Mouse (Mus musculus) embryonic facial prominence, embryonic 12.5 days (tissue): ENCODE data around the gene Tmem145. TPM values are rescaled to one million over a fixed set of nuclear protein-coding genes. Genes with fewer than 3 reads are reported as not detected.

Experiments
- ATAC-seq: fragments of 200-750 bp; cut with Nextera tagmentation; 2 replicates; pipeline ENCODE4 v1.8.0; 2017; ENCODE audit not compliant: insufficient number of reproducible peaks, insufficient read depth, low FRiP score, low TSS enrichment
- H3K27ac ChIP-seq: fragments of 300-500 bp; sonication (generic); 2 replicates; pipeline ENCODE4 v1.5.1; 2016; ENCODE audit warnings: mild to moderate bottlenecking
- H3K27me3 ChIP-seq: fragments of 300-500 bp; sonication (generic); 2 replicates; pipeline ENCODE4 v1.6.1; 2016; ENCODE audit warnings: mild to moderate bottlenecking, moderate library complexity
- H3K36me3 ChIP-seq: fragments of 300-500 bp; sonication (generic); 2 replicates; pipeline ENCODE4 v1.6.1; 2016; ENCODE audit warnings: mild to moderate bottlenecking
- H3K4me1 ChIP-seq: fragments of 300-500 bp; sonication (generic); 2 replicates; pipeline ENCODE4 v1.6.1; 2016
- H3K4me2 ChIP-seq: fragments of 300-500 bp; sonication (generic); replicated peaks from 2 replicates; pipeline ENCODE4 v1.6.1; 2016; ENCODE audit warnings: mild to moderate bottlenecking, moderate library complexity
- H3K4me3 ChIP-seq: fragments of 300-500 bp; sonication (generic); 2 replicates; pipeline ENCODE4 v1.5.1; 2016; ENCODE audit warnings: mild to moderate bottlenecking
- H3K9ac ChIP-seq: fragments of 300-500 bp; sonication (generic); 2 replicates; pipeline ENCODE4 v1.6.1; 2016; ENCODE audit warnings: mild to moderate bottlenecking, moderate library complexity
- H3K9me3 ChIP-seq: fragments of 300-500 bp; sonication (generic); 2 replicates; pipeline ENCODE4 v1.6.1; 2016; ENCODE audit warnings: mild to moderate bottlenecking, moderate library complexity
- WGBS: fragments of 180-500 bp; shearing (Covaris S2); methylation state at CpG from one replicate; pipeline ENCODE4 v1.1.7; 2016; 5-methylcytosine and 5-hydroxymethylcytosine counted together
- polyA plus RNA-seq: library from polyadenylated mRNA; unstranded; fragments of >200 nt; fragmentation: Nextera tagmentation; extraction: Ambion mirVana; gene quantifications from 2 replicates; pipeline ENCODE4 v1.2.1, GENCODE M21; 2016

The Tmem145 gene
- polyA plus RNA-seq, 1 experiment from 2014 or later: 2.7 TPM

GRCm38 (mm10) chr7:25339329-25339728, 33.4 kb downstream of the Tmem145 start:
- WGBS: 88% methylated on average over 9 of the region's 9 CpGs

GRCm38 (mm10) chr7:25341000-25341784, 35.3 kb downstream of the Tmem145 start:
- Histone ChIP-seq H3K36me3 (peaks cover 80% of the 10 kb centered on the region), H3K9ac (no peak overlapping the region), H3K27ac (no peak overlapping the region), H3K9me3 (no peaks in the 10 kb centered on the region), H3K4me3 (no peak overlapping the region), H3K27me3 (no peaks in the 10 kb centered on the region), H3K4me2 (no peak overlapping the region), H3K4me1 (no peaks in the 10 kb centered on the region)
- no peak for ATAC-seq
- WGBS: 84% methylated on average over 20 of the region's 20 CpGs

More at GRCm38 (mm10) chr7:25339329-25339728, 33.4 kb downstream of the Tmem145 start:
- Histone ChIP-seq H3K27ac (no peak overlapping the region), H3K36me3 (peaks cover 81% of the 10 kb centered on the region), H3K4me2 (no peak overlapping the region), H3K27me3 (no peaks in the 10 kb centered on the region), H3K9me3 (no peaks in the 10 kb centered on the region), H3K9ac (no peak overlapping the region), H3K4me1 (no peaks in the 10 kb centered on the region), H3K4me3 (no peak overlapping the region)
- no peak for ATAC-seq

- peaks cover 97% of the 10 kb centered on the region for H3K36me3 ChIP-seq
- H3K9me3 ChIP-seq: peaks cover 15% of the 10 kb centered on the region
- H3K4me1 ChIP-seq: no peaks in the 10 kb centered on the region
- no peaks in the 10 kb centered on the region for H3K27me3 ChIP-seq
- H3K4me2 ChIP-seq: no peak overlapping the region
- WGBS: 82% methylated on average over 8 of the region's 8 CpGs
- ATAC-seq: no peak
- H3K4me3 ChIP-seq: no peak overlapping the region
- no peak overlapping the region for H3K9ac ChIP-seq
- H3K27ac ChIP-seq: no peak overlapping the region
These were observed 43.0 kb downstream of the Tmem145 start for GRCm38 (mm10) chr7:25348861-25349260.

GRCm38 (mm10) chr7:25358721-25359206, 52.9 kb downstream of the Tmem145 start:
- no peak for ATAC-seq
- H3K4me1 ChIP-seq: no peaks in the 10 kb centered on the region
- no peak overlapping the region for H3K4me2 ChIP-seq
- H3K27ac ChIP-seq: no peak overlapping the region
- H3K9me3 ChIP-seq: no peaks in the 10 kb centered on the region
- peaks cover 91% of the 10 kb centered on the region for H3K36me3 ChIP-seq
- no peak overlapping the region for H3K4me3 ChIP-seq
- 68% methylated on average over 19 of the region's 19 CpGs for WGBS
- H3K9ac ChIP-seq: no peak overlapping the region
- no peaks in the 10 kb centered on the region for H3K27me3 ChIP-seq

GRCm38 (mm10) chr7:25363151-25363550, 57.2 kb downstream of the Tmem145 start:
- no peak for ATAC-seq
- 88% methylated on average over 19 of the region's 19 CpGs for WGBS
- Histone ChIP-seq H3K4me3 (no peak overlapping the region), H3K9ac (no peak overlapping the region), H3K4me2 (no peak overlapping the region), H3K27me3 (peaks cover 29% of the 10 kb centered on the region), H3K27ac (no peak overlapping the region), H3K36me3 (peaks cover 62% of the 10 kb centered on the region), H3K9me3 (no peaks in the 10 kb centered on the region), H3K4me1 (peaks cover 28% of the 10 kb centered on the region)

- peaks cover 58% of the 10 kb centered on the region for H3K36me3 ChIP-seq
- WGBS: 93% methylated on average over 17 of the region's 17 CpGs
These were observed 57.7 kb downstream of the Tmem145 start for GRCm38 (mm10) chr7:25363632-25364031.

More at GRCm38 (mm10) chr7:25363632-25364031, 57.7 kb downstream of the Tmem145 start:
- ATAC-seq: no peak
- H3K4me1 ChIP-seq: peaks cover 28% of the 10 kb centered on the region
- no peak overlapping the region for H3K9ac ChIP-seq
- no peaks in the 10 kb centered on the region for H3K9me3 ChIP-seq
- no peak overlapping the region for H3K4me3 ChIP-seq
- H3K4me2 ChIP-seq: no peak overlapping the region
- H3K27me3 ChIP-seq: peaks cover 34% of the 10 kb centered on the region
- H3K27ac ChIP-seq: no peak overlapping the region

Other genes with a start within 250 kb of the Tmem145 start
- gene Grik5, start 233.8 kb upstream of the Tmem145 start, polyA plus RNA-seq: 12.4 and 13.1 TPM in 2 replicates
- gene Zfp574, start 233.5 kb upstream of the Tmem145 start, polyA plus RNA-seq: 38.8 and 41.5 TPM in 2 replicates
- gene Pou2f2, start 126.4 kb upstream of the Tmem145 start, polyA plus RNA-seq: 2.3 and 3.2 TPM in 2 replicates
- gene Dedd2, start 85.5 kb upstream of the Tmem145 start, polyA plus RNA-seq: 13.7 and 14.9 TPM in 2 replicates
- gene Zfp526, start 84.7 kb upstream of the Tmem145 start, polyA plus RNA-seq: 2.9 and 3.0 TPM in 2 replicates
- gene Gsk3a, start 68.3 kb upstream of the Tmem145 start, polyA plus RNA-seq: 15.9 and 17.4 TPM in 2 replicates
- gene Erf, start 55.3 kb upstream of the Tmem145 start, polyA plus RNA-seq: 20.0 and 20.8 TPM in 2 replicates
- 45.7 and 47.0 TPM in 2 replicates for gene Cic, start 38.4 kb upstream of the Tmem145 start, polyA plus RNA-seq
- gene Pafah1b3, start 8.1 kb upstream of the Tmem145 start, polyA plus RNA-seq: 317 and 337 TPM in 2 replicates
- 1.0 and 1.9 TPM in 2 replicates for gene Prr19, start 4.7 kb upstream of the Tmem145 start, polyA plus RNA-seq
- gene Megf8, start 11.1 kb downstream of the Tmem145 start, polyA plus RNA-seq: 22.4 and 24.3 TPM in 2 replicates
- 0.86 TPM in 1 of 2 replicates, not detected in the other for gene Cnfn, start 63.6 kb downstream of the Tmem145 start, polyA plus RNA-seq
- 10.9 and 11.9 TPM in 2 replicates for gene Lipe, start 92.6 kb downstream of the Tmem145 start, polyA plus RNA-seq
- 0.59 and 1.1 TPM in 2 replicates for gene Cxcl17, start 106.8 kb downstream of the Tmem145 start, polyA plus RNA-seq
- 0.94 and 1.1 TPM in 2 replicates for gene Ceacam1, start 171.5 kb downstream of the Tmem145 start, polyA plus RNA-seq
- gene Ceacam2, start 233.8 kb downstream of the Tmem145 start, polyA plus RNA-seq: 0.06 TPM in 1 of 2 replicates, not detected in the other